Mouse (Mus musculus) embryonic facial prominence, embryonic 12.5 days (tissue): ENCODE data around the gene Oprd1. TPM values are rescaled to one million over a fixed set of nuclear protein-coding genes. Genes with fewer than 3 reads are reported as not detected.

Experiments
- ATAC-seq: fragments of 200-750 bp; cut with Nextera tagmentation; 2 replicates; pipeline ENCODE4 v1.8.0; 2017; ENCODE audit not compliant: insufficient number of reproducible peaks, insufficient read depth, low FRiP score, low TSS enrichment
- H3K27ac ChIP-seq: fragments of 300-500 bp; sonication (generic); 2 replicates; pipeline ENCODE4 v1.5.1; 2016; ENCODE audit warnings: mild to moderate bottlenecking
- H3K27me3 ChIP-seq: fragments of 300-500 bp; sonication (generic); 2 replicates; pipeline ENCODE4 v1.6.1; 2016; ENCODE audit warnings: mild to moderate bottlenecking, moderate library complexity
- H3K36me3 ChIP-seq: fragments of 300-500 bp; sonication (generic); 2 replicates; pipeline ENCODE4 v1.6.1; 2016; ENCODE audit warnings: mild to moderate bottlenecking
- H3K4me1 ChIP-seq: fragments of 300-500 bp; sonication (generic); 2 replicates; pipeline ENCODE4 v1.6.1; 2016
- H3K4me2 ChIP-seq: fragments of 300-500 bp; sonication (generic); replicated peaks from 2 replicates; pipeline ENCODE4 v1.6.1; 2016; ENCODE audit warnings: mild to moderate bottlenecking, moderate library complexity
- H3K4me3 ChIP-seq: fragments of 300-500 bp; sonication (generic); 2 replicates; pipeline ENCODE4 v1.5.1; 2016; ENCODE audit warnings: mild to moderate bottlenecking
- H3K9ac ChIP-seq: fragments of 300-500 bp; sonication (generic); 2 replicates; pipeline ENCODE4 v1.6.1; 2016; ENCODE audit warnings: mild to moderate bottlenecking, moderate library complexity
- H3K9me3 ChIP-seq: fragments of 300-500 bp; sonication (generic); 2 replicates; pipeline ENCODE4 v1.6.1; 2016; ENCODE audit warnings: mild to moderate bottlenecking, moderate library complexity
- WGBS: fragments of 180-500 bp; shearing (Covaris S2); methylation state at CpG from one replicate; pipeline ENCODE4 v1.1.7; 2016; 5-methylcytosine and 5-hydroxymethylcytosine counted together
- polyA plus RNA-seq: library from polyadenylated mRNA; unstranded; fragments of >200 nt; fragmentation: Nextera tagmentation; extraction: Ambion mirVana; gene quantifications from 2 replicates; pipeline ENCODE4 v1.2.1, GENCODE M21; 2016

The Oprd1 gene
- polyA plus RNA-seq, 1 experiment from 2014 or later, result 0.52 TPM

- no peaks in the 10 kb centered on the region for H3K36me3 ChIP-seq
- no peaks in the 10 kb centered on the region for H3K9me3 ChIP-seq
- H3K27ac ChIP-seq, result no peak overlapping the region
- H3K4me2 ChIP-seq, result no peak overlapping the region
- no peak overlapping the region for H3K9ac ChIP-seq
- no peak overlapping the region for H3K4me3 ChIP-seq
- 0 out of 2 replicates have a peak, but pooled peaks cover 11% of the 10 kb centered on the region for H3K27me3 ChIP-seq
- ATAC-seq, result no peak
- H3K4me1 ChIP-seq, result peaks cover 13% of the 10 kb centered on the region
- WGBS, result 70% methylated on average over 7 of the region's 7 CpGs
Measured at GRCm38 (mm10) chr4:132077445-132077844, 66.8 kb downstream of the Oprd1 start.

- Histone ChIP-seq H3K36me3 (no peaks in the 10 kb centered on the region), H3K4me1 (peaks cover 13% of the 10 kb centered on the region), H3K27me3 (0 out of 2 replicates have a peak, but pooled peaks cover 11% of the 10 kb centered on the region), H3K4me3 (no peak overlapping the region), H3K27ac (0 out of 2 replicates have a peak overlapping the region, but pooled peaks have one; percentile 17), H3K4me2 (peak overlapping the region; percentile 11; the same call in 1 of the 2 replicates), H3K9me3 (no peaks in the 10 kb centered on the region), H3K9ac (no peak overlapping the region)
- 21% methylated on average over 20 of the region's 20 CpGs for WGBS
- ATAC-seq, result no peak
Measured at GRCm38 (mm10) chr4:132076480-132077405, 67.5 kb downstream of the Oprd1 start.

- WGBS, result 32% methylated on average over 1 of the region's 1 CpGs
- Histone ChIP-seq H3K27ac (no peak overlapping the region), H3K4me1 (peaks cover 13% of the 10 kb centered on the region), H3K36me3 (no peaks in the 10 kb centered on the region), H3K9ac (no peak overlapping the region), H3K27me3 (0 out of 2 replicates have a peak, but pooled peaks cover 11% of the 10 kb centered on the region), H3K4me2 (peak overlapping the region; percentile 81), H3K4me3 (peak overlapping the region; percentile 64; the same call in 1 of the 2 replicates), H3K9me3 (no peaks in the 10 kb centered on the region)
- ATAC-seq, result no peak
Measured at GRCm38 (mm10) chr4:132075796-132076195, 68.5 kb downstream of the Oprd1 start.

- Histone ChIP-seq H3K4me2 (peak within 1 kb of the TSS; percentile 81), H3K36me3 (no peaks in the 10 kb centered on the region), H3K27ac (peak within 1 kb of the TSS; percentile 6; the same call in 1 of the 2 replicates), H3K27me3 (0 out of 2 replicates have a peak, but pooled peaks cover 11% of the 10 kb centered on the region), H3K4me3 (peak within 1 kb of the TSS; percentile 64), H3K9ac (peak within 1 kb of the TSS; percentile 52), H3K9me3 (no peaks in the 10 kb centered on the region), H3K4me1 (peaks cover 13% of the 10 kb centered on the region)
- 2% methylated on average over 47 of the region's 47 CpGs for WGBS
- ATAC-seq, result peak; percentile 91
Measured at GRCm38 (mm10) chr4:132074933-132075769, 69.1 kb downstream of the Oprd1 start, which contains the start of gene Epb41. Gene Epb41, minus strand, starts transcription at chr4:132075321.

- under 1% methylated on average over 42 of the region's 42 CpGs for WGBS
- peak within 1 kb of the TSS; percentile 52 for H3K9ac ChIP-seq
- no peaks in the 10 kb centered on the region for H3K36me3 ChIP-seq
- 0 out of 2 replicates have a peak, but pooled peaks have one; percentile 1 for ATAC-seq
- no peaks in the 10 kb centered on the region for H3K9me3 ChIP-seq
- H3K4me3 ChIP-seq, result peak within 1 kb of the TSS; percentile 64
- peaks cover 13% of the 10 kb centered on the region for H3K4me1 ChIP-seq
- peak within 1 kb of the TSS; percentile 81 for H3K4me2 ChIP-seq
- 0 out of 2 replicates have a peak, but pooled peaks cover 11% of the 10 kb centered on the region for H3K27me3 ChIP-seq
- H3K27ac ChIP-seq, result peak within 1 kb of the TSS; percentile 6; the same call in 1 of the 2 replicates
Measured at GRCm38 (mm10) chr4:132074077-132074932, 70.0 kb downstream of the Oprd1 start, which contains the start of gene Gm10300. Gene Gm10300, plus strand, starts transcription at chr4:132074697.

GRCm38 (mm10) chr4:132072946-132073345, 71.3 kb downstream of the Oprd1 start:
- no peaks in the 10 kb centered on the region for H3K9me3 ChIP-seq
- 72% methylated on average over 6 of the region's 6 CpGs for WGBS
- no peak overlapping the region; the same call in 1 of the 2 replicates for H3K9ac ChIP-seq
- H3K27me3 ChIP-seq, result 0 out of 2 replicates have a peak, but pooled peaks cover 11% of the 10 kb centered on the region
- no peak overlapping the region for H3K27ac ChIP-seq
- ATAC-seq, result no peak
- H3K4me3 ChIP-seq, result no peak overlapping the region
- H3K4me1 ChIP-seq, result peaks cover 13% of the 10 kb centered on the region
- no peak overlapping the region for H3K4me2 ChIP-seq
- no peaks in the 10 kb centered on the region for H3K36me3 ChIP-seq

- Histone ChIP-seq H3K4me3 (no peak overlapping the region), H3K4me2 (no peak overlapping the region), H3K27me3 (0 out of 2 replicates have a peak, but pooled peaks cover 11% of the 10 kb centered on the region), H3K9ac (no peak overlapping the region), H3K4me1 (peaks cover 13% of the 10 kb centered on the region), H3K36me3 (no peaks in the 10 kb centered on the region), H3K27ac (no peak overlapping the region), H3K9me3 (no peaks in the 10 kb centered on the region)
- no peak for ATAC-seq
- WGBS, result 75% methylated on average over 3 of the region's 3 CpGs
Measured at GRCm38 (mm10) chr4:132072156-132072555, 72.1 kb downstream of the Oprd1 start.

- H3K4me3 ChIP-seq, result no peak overlapping the region
- 0 out of 2 replicates have a peak, but pooled peaks cover 11% of the 10 kb centered on the region for H3K27me3 ChIP-seq
- 89% methylated on average over 2 of the region's 2 CpGs for WGBS
- H3K27ac ChIP-seq, result no peak overlapping the region
- ATAC-seq, result no peak
- peaks cover 9% of the 10 kb centered on the region for H3K4me1 ChIP-seq
- H3K9ac ChIP-seq, result no peak overlapping the region
- H3K9me3 ChIP-seq, result no peaks in the 10 kb centered on the region
- no peak overlapping the region for H3K4me2 ChIP-seq
- no peaks in the 10 kb centered on the region for H3K36me3 ChIP-seq
Measured at GRCm38 (mm10) chr4:132071674-132072073, 72.6 kb downstream of the Oprd1 start.

GRCm38 (mm10) chr4:132067938-132068235, 76.4 kb downstream of the Oprd1 start:
- Histone ChIP-seq H3K4me3 (no peak overlapping the region), H3K9me3 (no peaks in the 10 kb centered on the region), H3K9ac (no peak overlapping the region), H3K27ac (no peak overlapping the region), H3K4me2 (no peak overlapping the region), H3K27me3 (0 out of 2 replicates have a peak, but pooled peaks cover 2% of the 10 kb centered on the region), H3K36me3 (no peaks in the 10 kb centered on the region), H3K4me1 (peaks cover 9% of the 10 kb centered on the region; the same call in 1 of the 2 replicates)
- 65% methylated on average over 2 of the region's 2 CpGs for whole genome bisulfite sequencing
- ATAC-seq, result no peak

GRCm38 (mm10) chr4:132067112-132067937, 77.0 kb downstream of the Oprd1 start:
- peaks cover 12% of the 10 kb centered on the region; the same call in 1 of the 2 replicates for H3K4me1 ChIP-seq
- ATAC-seq, result no peak
- WGBS, result 88% methylated on average over 14 of the region's 14 CpGs
- H3K9ac ChIP-seq, result no peak overlapping the region
- no peaks in the 10 kb centered on the region for H3K9me3 ChIP-seq
- no peak overlapping the region for H3K27ac ChIP-seq
- H3K27me3 ChIP-seq, result no peaks in the 10 kb centered on the region
- H3K36me3 ChIP-seq, result no peaks in the 10 kb centered on the region
- no peak overlapping the region for H3K4me2 ChIP-seq
- H3K4me3 ChIP-seq, result no peak overlapping the region
